Mouse (Mus musculus): ENCODE data around the gene Gh. TPM values are rescaled to one million over a fixed set of nuclear protein-coding genes. Genes with fewer than 3 reads are reported as not detected.
A peak's percentile ranks its signal among the peaks of the same experiment; 100 is the strongest.

Gh gene
- polyA plus RNA-seq, 1 experiment from 2014 or later = not detected

DNA sequence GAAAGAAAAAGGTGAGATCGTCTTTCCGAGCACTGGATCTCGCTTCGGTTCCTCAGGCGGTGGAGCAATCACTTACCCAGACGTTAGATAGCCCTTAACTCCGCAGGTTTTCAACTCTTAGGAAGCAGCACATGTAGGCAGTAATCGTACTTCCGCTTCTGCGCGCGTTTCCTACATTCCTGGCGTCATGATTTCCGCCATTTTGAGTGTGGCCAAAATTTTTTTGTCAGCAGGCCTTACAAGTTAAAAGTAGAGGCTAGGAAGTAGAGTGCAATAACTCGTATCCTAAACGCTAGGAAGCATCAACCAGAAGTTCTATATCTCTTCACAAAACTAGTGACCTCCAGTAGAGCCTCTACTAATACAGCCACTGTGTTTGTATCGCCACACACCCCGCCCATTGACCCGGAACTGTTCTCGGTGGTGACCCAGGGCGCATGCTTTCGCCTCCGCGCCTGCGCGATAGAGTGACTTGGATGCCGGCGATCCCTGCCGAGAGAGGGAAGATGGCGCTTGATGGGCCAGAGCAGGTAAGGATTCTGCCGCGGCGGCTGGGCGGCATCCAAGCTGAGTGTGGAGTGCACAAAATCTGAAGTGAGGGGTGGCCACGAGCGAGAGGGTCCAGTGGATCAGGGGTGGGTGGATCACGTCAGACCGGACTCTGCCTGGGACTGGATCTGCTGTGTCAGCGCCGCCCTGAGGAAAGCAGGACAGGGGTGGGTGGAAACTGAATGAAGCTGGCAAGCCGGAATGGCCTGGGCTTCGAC lies 45.8 kb downstream of the Gh start, which contains the start of the genes Ftsj3 and Psmc5:
TSS of gene Ftsj3 (minus strand) at position 395 of the 767 bp plus-strand sequence.
TSS of gene Psmc5 (plus strand) at position 470 of the 767 bp plus-strand sequence.
- H3K27ac ChIP-seq (replicated peaks; ENCODE audit: low read depth, low read length) = no peak within 1 kb of the TSS
- H3K4me2 ChIP-seq (ENCODE audit: low read depth, low read length) = peak within 1 kb of the TSS; percentile 90
- WGBS = under 1% methylated on average over 42 of the region's 42 CpGs
- DNase-seq (ENCODE audit: low spot score) (peak; percentile 98), ATAC-seq (replicated peaks; ENCODE audit: insufficient number of reproducible peaks, low FRiP score, low TSS enrichment, low read depth) (peak; percentile 86)
- peak within 1 kb of the TSS; percentile 65 for H3K9ac ChIP-seq (replicated peaks; ENCODE audit: low read length)
- H3K27me3 ChIP-seq (ENCODE audit: control insufficient read depth, insufficient read depth, low read length) = no peaks in the 10 kb centered on the region
- peaks cover 8% of the 10 kb centered on the region for H3K36me3 ChIP-seq (replicated peaks; ENCODE audit: control insufficient read depth, insufficient read depth, low read depth, low read length)
- H3K4me3 ChIP-seq (ENCODE audit: low read depth, low read length) = peak within 1 kb of the TSS; percentile 59
- H3K9me3 ChIP-seq (replicated peaks; ENCODE audit: control insufficient read depth, low read length) = no peaks in the 10 kb centered on the region
- 0 out of 2 replicates have a peak, but pooled peaks cover 2% of the 10 kb centered on the region for H3K4me1 ChIP-seq (ENCODE audit: control insufficient read depth, insufficient read depth, low read length)

DNA sequence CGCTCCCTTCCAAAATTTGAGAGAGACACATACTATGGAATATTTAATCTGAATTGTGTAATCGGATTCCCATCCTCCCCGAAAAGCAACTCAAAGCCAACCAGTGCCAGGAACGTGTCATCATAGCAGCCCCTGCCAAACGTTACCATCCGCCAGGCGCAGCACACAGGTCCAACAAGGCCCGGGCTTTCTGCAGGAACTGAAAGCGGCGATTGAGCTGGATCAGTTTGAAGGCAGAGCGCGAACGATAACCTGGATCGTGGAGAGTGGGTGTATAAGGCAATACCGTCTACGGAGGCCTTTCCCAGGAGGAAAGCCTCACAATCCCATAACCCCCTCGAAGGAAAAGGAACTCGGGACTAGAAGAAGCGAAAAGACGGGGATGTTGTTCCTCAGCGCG lies 46.5 kb downstream of the Gh start:
- H3K4me1 ChIP-seq (ENCODE audit: control insufficient read depth, insufficient read depth, low read length) = 0 out of 2 replicates have a peak, but pooled peaks cover 2% of the 10 kb centered on the region
- H3K9me3 ChIP-seq (replicated peaks; ENCODE audit: control insufficient read depth, low read length) = no peaks in the 10 kb centered on the region
- H3K36me3 ChIP-seq (replicated peaks; ENCODE audit: control insufficient read depth, insufficient read depth, low read depth, low read length) = peaks cover 13% of the 10 kb centered on the region
- H3K9ac ChIP-seq (replicated peaks; ENCODE audit: low read length) = peak overlapping the region; percentile 65
- no peaks in the 10 kb centered on the region for H3K27me3 ChIP-seq (ENCODE audit: control insufficient read depth, insufficient read depth, low read length)
- ATAC-seq (replicated peaks; ENCODE audit: insufficient number of reproducible peaks, low FRiP score, low TSS enrichment, low read depth) (no peak), DNase-seq (ENCODE audit: low spot score) (no peak)
- H3K4me3 ChIP-seq (ENCODE audit: low read depth, low read length) = peak overlapping the region; percentile 59
- H3K27ac ChIP-seq (replicated peaks; ENCODE audit: low read depth, low read length) = no peak overlapping the region
- H3K4me2 ChIP-seq (ENCODE audit: low read depth, low read length) = peak overlapping the region; percentile 90
- 5% methylated on average over 22 of the region's 22 CpGs for WGBS

DNA sequence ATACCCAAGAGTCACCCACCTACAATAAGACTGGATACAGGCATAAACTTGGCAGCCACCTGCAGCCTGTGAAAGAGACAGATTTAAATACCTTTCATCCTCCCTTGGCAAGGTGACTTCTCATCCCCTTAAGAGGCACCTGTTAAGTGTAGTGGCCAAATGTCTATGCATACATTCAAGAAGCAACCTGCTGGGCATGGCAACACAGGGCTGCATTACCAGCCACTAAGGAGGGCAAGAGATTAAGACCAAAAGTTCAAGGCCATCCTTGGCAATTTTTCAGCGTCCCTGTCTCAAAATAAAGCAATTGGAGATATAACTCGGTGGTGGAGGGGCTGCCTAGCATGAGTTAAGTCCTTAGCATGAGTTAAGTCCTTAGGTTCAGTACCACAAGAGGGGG lies 46.9 kb downstream of the Gh start:
- H3K36me3 ChIP-seq (replicated peaks; ENCODE audit: control insufficient read depth, insufficient read depth, low read depth, low read length) = peaks cover 17% of the 10 kb centered on the region
- H3K9ac ChIP-seq (replicated peaks; ENCODE audit: low read length) = no peak overlapping the region
- peak overlapping the region; percentile 59 for H3K4me3 ChIP-seq (ENCODE audit: low read depth, low read length)
- 0 out of 2 replicates have a peak, but pooled peaks cover 2% of the 10 kb centered on the region for H3K4me1 ChIP-seq (ENCODE audit: control insufficient read depth, insufficient read depth, low read length)
- peak overlapping the region; percentile 90 for H3K4me2 ChIP-seq (ENCODE audit: low read depth, low read length)
- 21% methylated on average over 2 of the region's 2 CpGs for WGBS
- H3K27me3 ChIP-seq (ENCODE audit: control insufficient read depth, insufficient read depth, low read length) = no peaks in the 10 kb centered on the region
- DNase-seq (ENCODE audit: low spot score) = no peak
- no peak overlapping the region for H3K27ac ChIP-seq (replicated peaks; ENCODE audit: low read depth, low read length)
- ATAC-seq (replicated peaks; ENCODE audit: insufficient number of reproducible peaks, low FRiP score, low TSS enrichment, low read depth) = no peak
- no peaks in the 10 kb centered on the region for H3K9me3 ChIP-seq (replicated peaks; ENCODE audit: control insufficient read depth, low read length)

Other genes with a start within 250 kb of the Gh start
- gene Taco1, start 235.8 kb downstream of the Gh start, polyA plus RNA-seq (2014; fragmentation: Nextera tagmentation; extraction: Ambion mirVana) = 11.1 and 11.4 TPM in 2 replicates
- gene Map3k3, start 217.3 kb downstream of the Gh start, polyA plus RNA-seq (2014; fragmentation: Nextera tagmentation; extraction: Ambion mirVana) = 15.7 and 16.8 TPM in 2 replicates
- 0.92 TPM in 1 of 2 replicates, not detected in the other for gene Gm10840, start 141.0 kb downstream of the Gh start, polyA plus RNA-seq (2014; fragmentation: Nextera tagmentation; extraction: Ambion mirVana)
- gene Limd2, start 141.0 kb downstream of the Gh start, polyA plus RNA-seq (2014; fragmentation: Nextera tagmentation; extraction: Ambion mirVana) = 431 and 442 TPM in 2 replicates
- 33.4 and 35.8 TPM in 2 replicates for gene Strada, start 99.7 kb downstream of the Gh start, polyA plus RNA-seq (2014; fragmentation: Nextera tagmentation; extraction: Ambion mirVana)
- gene Ccdc47, start 85.5 kb downstream of the Gh start, polyA plus RNA-seq (2014; fragmentation: Nextera tagmentation; extraction: Ambion mirVana) = 65.3 and 70.5 TPM in 2 replicates
- 95.4 and 102 TPM in 2 replicates for gene Ddx42, start 84.9 kb downstream of the Gh start, polyA plus RNA-seq (2014; fragmentation: Nextera tagmentation; extraction: Ambion mirVana)
- gene Ftsj3, start 45.8 kb downstream of the Gh start, polyA plus RNA-seq (2014; fragmentation: Nextera tagmentation; extraction: Ambion mirVana) = 76.2 and 80.5 TPM in 2 replicates
- gene Psmc5, start 45.7 kb downstream of the Gh start, polyA plus RNA-seq (2014; fragmentation: Nextera tagmentation; extraction: Ambion mirVana) = 389 and 396 TPM in 2 replicates
- gene Smarcd2, start 28.9 kb downstream of the Gh start, polyA plus RNA-seq (2014; fragmentation: Nextera tagmentation; extraction: Ambion mirVana) = 57.0 and 60.6 TPM in 2 replicates
- gene Tcam1, start 25.2 kb downstream of the Gh start, polyA plus RNA-seq (2014; fragmentation: Nextera tagmentation; extraction: Ambion mirVana) = 0.13 and 0.15 TPM in 2 replicates
- 1.3 and 1.9 TPM in 2 replicates for gene Cd79b, start 12.9 kb upstream of the Gh start, polyA plus RNA-seq (2014; fragmentation: Nextera tagmentation; extraction: Ambion mirVana)
- 0.03 and 0.07 TPM in 2 replicates for gene Scn4a, start 51.4 kb upstream of the Gh start, polyA plus RNA-seq (2014; fragmentation: Nextera tagmentation; extraction: Ambion mirVana)
- gene Prr29, start 63.6 kb upstream of the Gh start, polyA plus RNA-seq (2014; fragmentation: Nextera tagmentation; extraction: Ambion mirVana) = not detected in 2 replicates
- 23.7 and 28.7 TPM in 2 replicates for gene Icam2, start 86.2 kb upstream of the Gh start, polyA plus RNA-seq (2014; fragmentation: Nextera tagmentation; extraction: Ambion mirVana)
- gene Ern1, start 186.0 kb upstream of the Gh start, polyA plus RNA-seq (2014; fragmentation: Nextera tagmentation; extraction: Ambion mirVana) = 3.0 and 3.8 TPM in 2 replicates

Measured in embryonic facial prominence, embryonic 11.5 days (tissue).